Comparison of ENCODE assay signal across 8 mouse cellular contexts in the genomic region with DNA sequence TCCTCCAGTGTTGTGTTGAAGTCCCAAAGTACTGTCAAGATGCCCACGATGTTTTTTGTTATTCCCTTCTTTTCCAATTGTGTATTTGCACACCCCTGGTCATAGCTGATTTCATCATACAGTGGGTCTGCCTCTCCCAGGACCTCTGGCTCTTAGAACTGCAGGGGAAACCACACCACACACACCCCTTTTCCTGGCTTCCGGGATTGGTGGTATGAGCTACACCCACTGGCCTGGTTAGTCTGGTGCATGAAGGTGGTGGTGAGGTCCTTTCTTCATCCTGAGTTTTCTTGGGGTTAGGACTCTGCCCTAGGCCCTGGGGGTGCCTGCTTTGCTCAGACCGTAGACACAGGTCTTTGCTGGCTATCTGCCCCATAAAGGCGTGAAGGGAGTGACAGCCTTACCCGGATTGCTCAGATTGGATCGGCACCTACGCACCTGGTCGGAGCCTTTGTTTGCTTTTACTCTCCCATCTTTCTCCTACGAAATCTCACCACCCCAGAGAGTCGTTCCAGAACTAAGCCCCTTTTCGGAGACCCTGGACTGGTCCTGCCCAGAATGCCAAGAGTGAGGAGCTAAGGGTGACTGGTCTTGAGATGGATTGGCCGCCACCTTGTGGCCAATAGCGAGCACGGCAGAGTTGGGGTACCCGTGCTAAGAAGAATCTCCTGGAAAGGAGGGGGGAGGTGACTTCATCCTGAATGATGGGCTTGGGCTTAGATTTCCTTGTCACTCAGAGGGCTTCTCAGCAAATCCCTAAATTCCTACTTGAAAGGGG. TPM values are rescaled to one million over a fixed set of nuclear protein-coding genes. Genes with fewer than 3 reads are reported as not detected.
DNase-seq lines count a peak whose midpoint lies in the region; ATAC-seq and TF ChIP-seq lines count a peak whose summit lies in the region.

No protein-coding gene starts in this region.

- intact Hi-C loops in heart, postnatal 36 days (cut with DNase I): no loop called here
- intact Hi-C loops in left cerebral cortex, postnatal 14 days (cut with DNase I): loop anchor here (10.0 kb wide), 1 partner anchor 425 kb away; the partner anchor contains the start of gene Smug1

- H3K4me2 ChIP-seq in midbrain, embryonic 15.5 days: no peak overlapping the region
- H3K4me2 ChIP-seq in midbrain, postnatal 0 days (ENCODE audit: low read depth, low read length, poor library complexity, severe bottlenecking): no peak overlapping the region

- ATAC-seq in midbrain, embryonic 15.5 days (replicated peaks): no peak
- peak; percentile 57; the same call in 1 of the 2 replicates for ATAC-seq in common myeloid progenitor, adult 5-6 weeks (replicated peaks; ENCODE audit: low read depth, poor library complexity, severe bottlenecking)
- peak; percentile 25; the same call in 1 of the 2 replicates for ATAC-seq in midbrain, postnatal 0 days (ENCODE audit: low FRiP score)

- TF ChIP-seq CTCF in midbrain, postnatal 0 days (IDR thresholded peaks at IDR 0.05): peak; percentile 92

- H3K27ac ChIP-seq in midbrain, embryonic 10.5 days (replicated peaks): peak overlapping the region; percentile 49; the same call in 1 of the 2 replicates
- no peak overlapping the region for H3K27ac ChIP-seq in midbrain, embryonic 15.5 days
- 0 out of 2 replicates have a peak overlapping the region, but pooled peaks have one; percentile 12 for H3K27ac ChIP-seq in midbrain, postnatal 0 days (ENCODE audit: low read depth, low read length)

- no peaks in the 10 kb centered on the region for H3K36me3 ChIP-seq in midbrain, embryonic 10.5 days
- H3K36me3 ChIP-seq in midbrain, embryonic 15.5 days (replicated peaks): no peaks in the 10 kb centered on the region
- H3K36me3 ChIP-seq in midbrain, postnatal 0 days (ENCODE audit: insufficient read depth, low read length): no peaks in the 10 kb centered on the region

- H3K4me1 ChIP-seq in midbrain, embryonic 10.5 days: peaks cover 57% of the 10 kb centered on the region
- H3K4me1 ChIP-seq in midbrain, embryonic 15.5 days: peaks cover 41% of the 10 kb centered on the region
- H3K4me1 ChIP-seq in midbrain, postnatal 0 days (ENCODE audit: insufficient read depth, low read length): peaks cover 21% of the 10 kb centered on the region

- peaks cover 100% of the 10 kb centered on the region for H3K27me3 ChIP-seq in midbrain, embryonic 10.5 days (ENCODE audit: low read depth, poor library complexity, severe bottlenecking)
- H3K27me3 ChIP-seq in midbrain, embryonic 15.5 days (replicated peaks): 0 out of 2 replicates have a peak, but pooled peaks cover 6% of the 10 kb centered on the region
- no peaks in the 10 kb centered on the region for H3K27me3 ChIP-seq in midbrain, postnatal 0 days (ENCODE audit: insufficient read depth, low read length)

- peak; percentile 75 for DNase-seq in midbrain, embryonic 10.5 days (ENCODE audit: low spot score)
- DNase-seq in T-cell, adult 2 months (ENCODE audit: low spot score): peak; percentile 34
- DNase-seq in heart, postnatal 36 days: peak; percentile 47 to 57
- peak; percentile 77 to 81 for DNase-seq in left cerebral cortex, postnatal 14 days (ENCODE audit: low spot score in 2 of 2)
- peak; percentile 88 for DNase-seq in midbrain, postnatal 0 days (ENCODE audit: low spot score)
- DNase-seq in thymus, postnatal 36 days: peak; percentile 47 to 48

- H3K4me3 ChIP-seq in midbrain, embryonic 10.5 days: no peak overlapping the region
- H3K4me3 ChIP-seq in midbrain, embryonic 15.5 days: no peak overlapping the region
- no peak overlapping the region for H3K4me3 ChIP-seq in midbrain, postnatal 0 days (ENCODE audit: low read depth, low read length)

- H3K9ac ChIP-seq in midbrain, embryonic 15.5 days: no peak overlapping the region
- no peak overlapping the region for H3K9ac ChIP-seq in midbrain, postnatal 0 days (replicated peaks; ENCODE audit: low read length, poor library complexity, severe bottlenecking)

- H3K9me3 ChIP-seq in midbrain, embryonic 10.5 days (replicated peaks): no peaks in the 10 kb centered on the region
- no peaks in the 10 kb centered on the region for H3K9me3 ChIP-seq in midbrain, embryonic 15.5 days
- no peaks in the 10 kb centered on the region for H3K9me3 ChIP-seq in midbrain, postnatal 0 days (ENCODE audit: low read length)

- 33% methylated on average over 15 of the region's 15 CpGs for WGBS in midbrain, embryonic 10.5 days
- 31% methylated on average over 15 of the region's 15 CpGs for WGBS in midbrain, embryonic 15.5 days
- 30% methylated on average over 15 of the region's 15 CpGs for WGBS in midbrain, postnatal 0 days

RNA-seq across cellular contexts. Expression of gene Calcoco1, which starts 17.7 kb away (rescaled TPM):
- polyA plus RNA-seq in midbrain, embryonic 10.5 days (2016; fragmentation: Nextera tagmentation; extraction: Ambion mirVana): 26.0 and 31.1 TPM in 2 replicates
- 41.9 and 43.0 TPM in 2 replicates for polyA plus RNA-seq in midbrain, embryonic 15.5 days (2015; fragmentation: Nextera tagmentation; extraction: Ambion mirVana)
- 21.2 and 23.2 TPM in 2 replicates for total RNA-seq in common myeloid progenitor, adult 5-6 weeks (2017)
- 100 to 1,000 TPM; 111 to 137 TPM for total RNA-seq in heart, postnatal 36 days (2021)
- 10 to 100 TPM; 56.9 to 58.4 TPM for total RNA-seq in left cerebral cortex, postnatal 14 days (2021)
- 34.4 and 34.7 TPM in 2 replicates for total RNA-seq in midbrain, postnatal 0 days (2014; rRNA removed)
- 27.1 and 27.2 TPM in 2 replicates for polyA plus RNA-seq in midbrain, postnatal 0 days (2015; fragmentation: Nextera tagmentation; extraction: Ambion mirVana)

Comparison
In these comparisons a context has a peak if more than half of its experiments do, and no peak if none do; other contexts are left out.
1. DNase-seq: peak in every context shown above with its lines; median percentile 88 in midbrain, postnatal 0 days; 79 in left cerebral cortex, postnatal 14 days; 75 in midbrain, embryonic 10.5 days; 52 in heart, postnatal 36 days; 48 in thymus, postnatal 36 days; 34 in T-cell, adult 2 months.